Mouse (Mus musculus): ENCODE results near the gene Elk3.

DNA sequence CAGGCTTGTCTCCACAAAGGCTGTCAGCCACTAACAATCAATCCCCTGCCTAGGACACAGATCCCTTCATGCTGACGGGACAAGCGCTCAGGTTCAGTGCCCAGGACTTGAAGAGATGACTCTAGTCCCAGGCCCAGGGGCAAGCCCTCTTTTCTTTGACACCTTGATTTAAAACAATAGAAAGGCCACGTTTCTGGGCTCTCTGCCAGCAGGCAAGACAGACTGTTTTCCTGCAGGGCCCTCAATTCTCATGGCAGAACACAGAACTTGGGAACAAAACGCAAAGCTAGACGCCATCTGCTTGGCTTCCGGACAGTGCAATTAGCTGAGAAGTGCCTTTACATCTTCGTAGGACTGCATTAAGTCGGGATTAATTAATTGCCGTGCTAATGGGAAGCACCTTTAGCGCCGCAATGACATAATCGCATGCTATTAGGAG is 28.4 kb downstream of the Elk3 start:
- TF ChIP-seq CTCF (IDR thresholded peaks at IDR 0.05; ENCODE audit: low read depth, low read length), result no peak
- no peak for TF ChIP-seq POLR2A (IDR thresholded peaks at IDR 0.05; ENCODE audit: extremely low read depth, insufficient read depth, low read length)
